Mouse (Mus musculus): ENCODE data around the gene Sbno2. TPM values are rescaled to one million over a fixed set of nuclear protein-coding genes. Genes with fewer than 3 reads are reported as not detected.

The Sbno2 gene
- total and polyA plus RNA-seq, 2 experiments from 2014 or later = 6.8 to 24.2 TPM

- ATAC-seq = peak; percentile 3; the same call in 1 of the 2 replicates
- TF ChIP-seq CTCF (IDR thresholded peaks at IDR 0.05; ENCODE audit: low read depth) = no peak
- Histone ChIP-seq H3K36me3 (ENCODE audit: insufficient read depth) (peaks cover 29% of the 10 kb centered on the region), H3K4me1 (ENCODE audit: insufficient read depth) (peaks cover 15% of the 10 kb centered on the region), H3K27ac (ENCODE audit: low read depth, low read length) (peak overlapping the region; percentile 96), H3K4me2 (ENCODE audit: low read depth) (peak overlapping the region; percentile 93), H3K27me3 (ENCODE audit: insufficient read depth, low read length) (no peaks in the 10 kb centered on the region), H3K9ac (peak overlapping the region; percentile 93), H3K4me3 (ENCODE audit: low read depth, low read length) (peak overlapping the region; percentile 74), H3K9me3 (ENCODE audit: low read length) (no peaks in the 10 kb centered on the region)
- DNase-seq = peak; percentile 77
- WGBS = 4% methylated on average over 32 of the region's 33 CpGs
Measured at GRCm38 (mm10) chr10:80137626-80138552, 32.5 kb upstream of the Sbno2 start.

- ATAC-seq = peak; percentile 16; the same call in 1 of the 2 replicates
- H3K36me3 ChIP-seq (ENCODE audit: insufficient read depth) = peaks cover 37% of the 10 kb centered on the region
- 7% methylated on average over 29 of the region's 29 CpGs for WGBS
Measured at GRCm38 (mm10) chr10:80136952-80137625, 31.7 kb upstream of the Sbno2 start.

GRCm38 (mm10) chr10:80136179-80136951, 31.0 kb upstream of the Sbno2 start:
- H3K36me3 ChIP-seq (ENCODE audit: insufficient read depth) = peaks cover 43% of the 10 kb centered on the region
- no peaks in the 10 kb centered on the region for H3K9me3 ChIP-seq (ENCODE audit: low read length)
- peak overlapping the region; percentile 93 for H3K9ac ChIP-seq
- peak overlapping the region; percentile 74 for H3K4me3 ChIP-seq (ENCODE audit: low read depth, low read length)
- DNase-seq (no peak), ATAC-seq (no peak)
- TF ChIP-seq CTCF (IDR thresholded peaks at IDR 0.05; ENCODE audit: low read depth) = no peak
- H3K27me3 ChIP-seq (ENCODE audit: insufficient read depth, low read length) = no peaks in the 10 kb centered on the region
- peaks cover 12% of the 10 kb centered on the region; the same call in 1 of the 2 replicates for H3K4me1 ChIP-seq (ENCODE audit: insufficient read depth)
- 21% methylated on average over 46 of the region's 49 CpGs for WGBS
- peak overlapping the region; percentile 93 for H3K4me2 ChIP-seq (ENCODE audit: low read depth)
- H3K27ac ChIP-seq (ENCODE audit: low read depth, low read length) = peak overlapping the region; percentile 96

More at GRCm38 (mm10) chr10:80136952-80137625, 31.7 kb upstream of the Sbno2 start:
- no peaks in the 10 kb centered on the region for H3K9me3 ChIP-seq (ENCODE audit: low read length)
- TF ChIP-seq CTCF (IDR thresholded peaks at IDR 0.05; ENCODE audit: low read depth) = peak; percentile 10; the same call in 1 of the 2 replicates
- H3K27me3 ChIP-seq (ENCODE audit: insufficient read depth, low read length) = no peaks in the 10 kb centered on the region
- DNase-seq = peak; percentile 77
- H3K4me1 ChIP-seq (ENCODE audit: insufficient read depth) = peaks cover 12% of the 10 kb centered on the region; the same call in 1 of the 2 replicates
- peak overlapping the region; percentile 93 for H3K9ac ChIP-seq
- H3K4me3 ChIP-seq (ENCODE audit: low read depth, low read length) = peak overlapping the region; percentile 74
- H3K27ac ChIP-seq (ENCODE audit: low read depth, low read length) = peak overlapping the region; percentile 96
- H3K4me2 ChIP-seq (ENCODE audit: low read depth) = peak overlapping the region; percentile 93

GRCm38 (mm10) chr10:80135641-80136040, 30.3 kb upstream of the Sbno2 start:
- DNase-seq (no peak), ATAC-seq (no peak)
- Histone ChIP-seq H3K4me1 (ENCODE audit: insufficient read depth) (peaks cover 12% of the 10 kb centered on the region; the same call in 1 of the 2 replicates), H3K9ac (no peak overlapping the region), H3K4me3 (ENCODE audit: low read depth, low read length) (no peak overlapping the region), H3K36me3 (ENCODE audit: insufficient read depth) (peaks cover 51% of the 10 kb centered on the region), H3K27me3 (ENCODE audit: insufficient read depth, low read length) (no peaks in the 10 kb centered on the region), H3K9me3 (ENCODE audit: low read length) (no peaks in the 10 kb centered on the region), H3K27ac (ENCODE audit: low read depth, low read length) (no peak overlapping the region), H3K4me2 (ENCODE audit: low read depth) (no peak overlapping the region)
- TF ChIP-seq CTCF (IDR thresholded peaks at IDR 0.05; ENCODE audit: low read depth) = no peak
- WGBS = 97% methylated on average over 1 of the region's 1 CpGs

- no peak overlapping the region for H3K4me2 ChIP-seq (ENCODE audit: low read depth)
- H3K4me3 ChIP-seq (ENCODE audit: low read depth, low read length) = no peak overlapping the region
- H3K9ac ChIP-seq = no peak overlapping the region
- WGBS = 86% methylated on average over 10 of the region's 10 CpGs
- TF ChIP-seq CTCF (IDR thresholded peaks at IDR 0.05; ENCODE audit: low read depth) = no peak
- no peak overlapping the region for H3K27ac ChIP-seq (ENCODE audit: low read depth, low read length)
- ATAC-seq (no peak), DNase-seq (no peak)
- no peaks in the 10 kb centered on the region for H3K27me3 ChIP-seq (ENCODE audit: insufficient read depth, low read length)
- peaks cover 55% of the 10 kb centered on the region for H3K36me3 ChIP-seq (ENCODE audit: insufficient read depth)
- no peaks in the 10 kb centered on the region for H3K9me3 ChIP-seq (ENCODE audit: low read length)
- H3K4me1 ChIP-seq (ENCODE audit: insufficient read depth) = peaks cover 12% of the 10 kb centered on the region; the same call in 1 of the 2 replicates
Measured at GRCm38 (mm10) chr10:80135161-80135560, 29.8 kb upstream of the Sbno2 start.

- DNase-seq (no peak), ATAC-seq (no peak)
- Histone ChIP-seq H3K4me3 (ENCODE audit: low read depth, low read length) (no peak overlapping the region), H3K9ac (no peak overlapping the region), H3K4me1 (ENCODE audit: insufficient read depth) (peaks cover 12% of the 10 kb centered on the region; the same call in 1 of the 2 replicates), H3K27ac (ENCODE audit: low read depth, low read length) (no peak overlapping the region), H3K4me2 (ENCODE audit: low read depth) (no peak overlapping the region), H3K27me3 (ENCODE audit: insufficient read depth, low read length) (no peaks in the 10 kb centered on the region), H3K9me3 (ENCODE audit: low read length) (no peaks in the 10 kb centered on the region), H3K36me3 (ENCODE audit: insufficient read depth) (peaks cover 62% of the 10 kb centered on the region)
- TF ChIP-seq CTCF (IDR thresholded peaks at IDR 0.05; ENCODE audit: low read depth) = no peak
- WGBS = 92% methylated on average over 9 of the region's 9 CpGs
Measured at GRCm38 (mm10) chr10:80134421-80134820, 29.1 kb upstream of the Sbno2 start.

All from forebrain, postnatal 0 days (tissue).